Mouse (Mus musculus) thymus, adult 2 months (tissue): Measurements from ENCODE around the gene Gcn1l1. TPM values are rescaled to one million over a fixed set of nuclear protein-coding genes. Genes with fewer than 3 reads are reported as not detected.

ENCODE experiments used
- DNase-seq: peaks from one replicate; pipeline ENCODE4 v3.0.0; 2021
- H3K27ac ChIP-seq: fragments of 200-500 bp; 2 replicates; pipeline ENCODE4 v1.5.1; 2012; ENCODE audit warnings: low read length, control low read depth; ENCODE audit not compliant: control insufficient read depth, insufficient read depth
- H3K27me3 ChIP-seq: fragments of 200-500 bp; 2 replicates; pipeline ENCODE4 v1.6.1; 2012; ENCODE audit warnings: mild to moderate bottlenecking, low read length, moderate library complexity, mixed read lengths; ENCODE audit not compliant: control insufficient read depth, insufficient read depth
- H3K36me3 ChIP-seq: fragments of 200-500 bp; 2 replicates; pipeline ENCODE4 v1.6.1; 2012; ENCODE audit warnings: mild to moderate bottlenecking, low read length, moderate library complexity; ENCODE audit not compliant: control insufficient read depth, insufficient read depth
- H3K4me1 ChIP-seq: fragments of 200-500 bp; replicated peaks from 2 replicates; pipeline ENCODE4 v1.6.1; 2012; ENCODE audit warnings: low read length; ENCODE audit not compliant: control insufficient read depth, insufficient read depth
- H3K4me3 ChIP-seq: fragments of 200-500 bp; 2 replicates; pipeline ENCODE4 v1.5.1; 2012; ENCODE audit warnings: mild to moderate bottlenecking, low read length, control low read depth, moderate library complexity; ENCODE audit not compliant: control insufficient read depth, insufficient read depth
- CTCF ChIP-seq: fragments of 200-500 bp; IDR thresholded peaks from 2 replicates; pipeline ENCODE4 v1.5.1; 2012; ENCODE audit warnings: mild to moderate bottlenecking, control low read depth, low read length, moderate library complexity, borderline replicate concordance; ENCODE audit not compliant: control insufficient read depth, poor library complexity, insufficient read depth; ENCODE audit errors: extremely low read depth
- POLR2A ChIP-seq: fragments of 200-500 bp; IDR thresholded peaks from 2 replicates; pipeline ENCODE4 v1.6.1; 2012; ENCODE audit warnings: mild to moderate bottlenecking, low read length, control low read depth, moderate library complexity; ENCODE audit not compliant: control insufficient read depth, poor library complexity, insufficient read depth; ENCODE audit errors: extremely low read depth
- WGBS: fragments of 180-500 bp; shearing (Covaris S2); methylation state at CpG from one replicate; pipeline ENCODE4 v1.1.7; 2018; 5-methylcytosine and 5-hydroxymethylcytosine counted together
- polyA plus RNA-seq: library from polyadenylated mRNA; depleted of rRNA; stranded (reverse); fragments of >200 nt; gene quantifications from 2 replicates; pipeline ENCODE4 v1.2.3, GENCODE M21; 2012

Gcn1l1 gene
- polyA plus RNA-seq, 1 experiment, result 87.8 TPM

DNA sequence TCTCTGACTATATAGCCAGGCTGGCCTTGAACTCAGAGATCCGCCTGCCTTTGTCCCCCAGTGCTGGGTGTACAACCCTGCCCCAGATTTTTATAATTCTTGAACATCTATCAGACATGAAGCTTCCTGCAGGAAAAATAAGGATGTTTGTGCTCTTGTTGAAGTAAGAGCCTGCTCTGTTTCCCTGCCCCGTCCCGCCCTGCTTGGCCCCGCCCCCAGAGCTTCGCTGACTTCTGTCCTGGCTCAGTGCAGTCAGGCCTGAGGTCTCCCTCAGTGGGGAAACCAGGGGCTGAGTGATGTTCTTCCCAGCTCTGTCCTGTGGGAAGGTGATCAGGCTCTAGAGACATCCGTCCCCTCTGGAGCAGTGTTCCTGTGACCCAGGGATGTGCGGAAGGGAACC lies 57.6 kb downstream of the Gcn1l1 start:
- no peaks in the 10 kb centered on the region for H3K27me3 ChIP-seq
- H3K27ac ChIP-seq, result no peak overlapping the region
- H3K4me1 ChIP-seq, result no peaks in the 10 kb centered on the region
- DNase-seq, result no peak
- TF ChIP-seq POLR2A, result no peak
- TF ChIP-seq CTCF, result no peak
- WGBS, result 91% methylated on average over 7 of the region's 7 CpGs
- peaks cover 5% of the 10 kb centered on the region; the same call in 1 of the 2 replicates for H3K36me3 ChIP-seq
- H3K4me3 ChIP-seq, result no peak overlapping the region

DNA sequence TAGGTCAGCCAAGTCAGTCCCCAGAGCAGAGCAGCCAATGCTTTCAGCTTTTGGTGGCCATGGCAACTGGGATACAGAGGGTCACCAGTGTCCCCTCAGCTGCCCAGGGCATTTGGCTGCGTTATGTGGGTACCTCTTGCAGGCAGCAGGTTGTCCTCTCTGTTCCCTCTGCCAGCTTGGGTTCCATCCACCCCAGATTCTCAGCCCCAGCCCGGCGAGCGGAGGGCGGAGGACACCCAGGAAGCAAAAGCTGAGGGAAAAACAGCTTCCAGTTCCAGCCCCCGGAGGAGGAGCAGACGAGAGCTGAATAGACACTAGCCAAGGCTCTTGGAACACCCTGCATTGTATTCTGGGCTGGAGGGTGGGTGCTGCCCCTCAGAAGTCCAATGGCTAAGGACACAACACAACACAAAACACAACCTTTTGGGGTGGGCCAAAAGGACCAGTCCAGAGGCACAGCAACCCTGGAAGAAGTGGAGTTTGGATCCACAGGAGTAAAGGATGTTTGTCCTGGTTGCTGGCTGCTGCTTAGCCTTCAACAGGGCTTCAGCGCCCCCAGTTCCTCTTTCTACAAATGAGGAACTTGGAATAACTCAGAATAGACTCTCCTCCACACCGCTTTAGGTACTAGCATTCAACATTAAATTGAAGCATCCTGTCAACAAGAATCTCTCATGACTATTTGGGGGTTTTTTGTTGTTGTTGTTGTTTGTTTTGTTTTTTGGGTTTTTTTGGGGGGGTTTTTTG lies 58.8 kb downstream of the Gcn1l1 start:
- H3K27me3 ChIP-seq, result no peaks in the 10 kb centered on the region
- WGBS, result 52% methylated on average over 9 of the region's 9 CpGs
- H3K36me3 ChIP-seq, result peaks cover 5% of the 10 kb centered on the region; the same call in 1 of the 2 replicates
- no peak overlapping the region for H3K27ac ChIP-seq
- no peak for TF ChIP-seq POLR2A
- no peaks in the 10 kb centered on the region for H3K4me1 ChIP-seq
- DNase-seq, result no peak
- H3K4me3 ChIP-seq, result no peak overlapping the region

DNA sequence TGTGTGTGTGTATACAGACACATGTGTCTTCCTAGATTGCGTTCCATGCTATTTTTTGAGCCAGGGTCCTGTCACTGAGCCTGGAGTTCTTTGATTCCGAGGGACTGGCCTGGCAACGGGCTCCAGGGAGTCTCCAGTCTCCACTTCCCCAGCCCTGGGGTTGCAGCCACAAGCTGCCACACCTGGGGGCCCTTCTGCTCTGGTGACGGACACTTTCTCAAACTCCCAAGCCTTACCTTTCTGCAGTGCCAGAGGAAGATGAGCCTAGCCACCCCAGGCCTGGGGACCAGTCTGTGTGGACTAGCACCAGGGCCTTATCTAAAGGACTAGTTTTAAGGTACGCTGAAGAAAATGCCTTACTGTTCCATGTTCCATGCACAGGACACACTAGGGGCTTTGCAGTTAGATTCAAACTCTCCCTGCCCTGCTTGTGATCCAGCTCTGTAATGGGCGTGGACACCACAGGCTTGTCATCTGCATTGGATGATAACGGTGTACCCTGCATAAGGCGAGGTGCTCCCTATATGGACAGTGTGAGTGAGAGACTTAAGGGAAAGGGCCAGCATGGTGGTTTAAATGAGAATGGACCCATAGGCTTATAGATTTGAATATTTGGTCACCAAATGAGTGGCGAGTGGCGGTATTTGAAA lies 61.3 kb downstream of the Gcn1l1 start:
- 94% methylated on average over 10 of the region's 10 CpGs for WGBS
- TF ChIP-seq CTCF, result no peak
- no peak for TF ChIP-seq POLR2A
- H3K4me3 ChIP-seq, result no peak overlapping the region
- peaks cover 3% of the 10 kb centered on the region; the same call in 1 of the 2 replicates for H3K4me1 ChIP-seq
- no peak overlapping the region for H3K27ac ChIP-seq
- no peak for DNase-seq
- no peaks in the 10 kb centered on the region for H3K27me3 ChIP-seq
- H3K36me3 ChIP-seq, result no peaks in the 10 kb centered on the region

DNA sequence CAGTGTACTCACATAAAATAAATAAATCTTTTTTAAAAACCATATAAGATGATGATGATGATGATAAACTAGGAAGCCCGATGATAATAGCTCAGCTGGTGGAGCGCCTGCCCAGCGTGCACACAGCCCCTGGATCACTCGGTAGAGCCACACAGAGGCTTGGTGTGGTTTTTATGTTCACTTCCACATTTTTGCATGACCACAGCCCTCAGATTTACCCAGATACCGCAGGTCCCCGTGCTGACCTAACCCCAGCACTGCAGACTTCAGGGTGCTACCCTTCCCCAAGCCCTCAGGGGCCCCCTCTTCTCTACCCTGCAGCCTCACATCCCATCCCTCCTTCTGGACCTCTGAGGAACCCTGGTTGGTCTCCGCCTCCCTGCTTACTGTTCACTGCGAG lies 63.0 kb downstream of the Gcn1l1 start:
- H3K27ac ChIP-seq, result no peak overlapping the region
- no peaks in the 10 kb centered on the region for H3K27me3 ChIP-seq
- no peak for DNase-seq
- TF ChIP-seq POLR2A, result no peak
- no peak for TF ChIP-seq CTCF
- H3K4me1 ChIP-seq, result peaks cover 9% of the 10 kb centered on the region
- no peaks in the 10 kb centered on the region for H3K36me3 ChIP-seq
- no peak overlapping the region for H3K4me3 ChIP-seq
- WGBS, result 19% methylated on average over 8 of the region's 8 CpGs

DNA sequence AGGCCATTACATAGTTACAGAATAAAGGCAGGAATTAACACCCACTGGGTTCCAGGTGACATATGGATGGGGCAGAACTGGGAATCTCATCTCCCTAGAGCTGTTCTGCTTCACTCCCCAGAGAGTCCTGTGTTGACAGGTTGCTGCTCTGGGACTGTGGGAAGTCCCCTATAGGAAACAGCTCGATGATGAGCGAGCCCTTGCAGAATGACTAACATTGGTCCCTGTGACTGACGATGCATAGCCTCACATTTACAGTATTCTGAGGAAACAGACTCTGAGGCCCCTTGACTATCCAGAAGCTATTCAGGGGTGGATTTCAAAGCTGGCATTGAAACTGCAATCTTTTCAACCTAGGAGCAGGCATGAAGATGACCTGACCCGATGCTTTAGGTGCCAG lies 64.6 kb downstream of the Gcn1l1 start:
- Histone ChIP-seq H3K27ac (no peak overlapping the region), H3K36me3 (no peaks in the 10 kb centered on the region), H3K4me3 (no peak overlapping the region), H3K4me1 (peaks cover 23% of the 10 kb centered on the region), H3K27me3 (no peaks in the 10 kb centered on the region)
- WGBS, result 94% methylated on average over 4 of the region's 4 CpGs
- DNase-seq, result no peak
- TF ChIP-seq POLR2A (no peak), CTCF (no peak)

DNA sequence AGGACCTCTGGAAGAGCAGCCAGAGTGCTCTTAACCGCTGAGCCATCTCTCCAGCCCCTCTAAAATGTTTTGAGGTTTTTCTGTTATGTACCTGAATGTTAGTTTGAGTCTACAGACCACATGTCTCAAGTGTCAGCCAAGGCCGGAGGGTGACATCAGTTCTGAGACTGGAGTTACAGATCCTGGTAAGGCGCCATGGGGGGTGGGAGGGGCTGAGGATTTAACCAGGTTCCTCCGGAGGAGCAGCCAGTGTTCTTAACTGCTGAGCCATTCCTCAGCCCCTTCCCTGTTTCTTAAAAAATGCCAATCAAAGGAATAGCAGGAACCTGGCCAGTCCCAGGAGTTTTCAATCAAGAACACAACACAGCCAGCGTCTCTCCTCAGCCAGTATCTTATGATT lies 65.2 kb downstream of the Gcn1l1 start:
- TF ChIP-seq POLR2A (no peak), CTCF (no peak)
- H3K36me3 ChIP-seq, result no peaks in the 10 kb centered on the region
- no peak overlapping the region for H3K4me3 ChIP-seq
- 92% methylated on average over 5 of the region's 5 CpGs for WGBS
- no peak overlapping the region for H3K27ac ChIP-seq
- DNase-seq, result no peak
- H3K4me1 ChIP-seq, result peaks cover 30% of the 10 kb centered on the region
- no peaks in the 10 kb centered on the region for H3K27me3 ChIP-seq
